Mouse (Mus musculus) kidney, postnatal 25 days (tissue): ENCODE measurements at regions not wholly inside any gene's neighbourhood (a gene's known extent, or its start where the extent isn't known, plus 50 kb on each side); places are given as distances from the start of the nearest gene placed in this dataset.

Experiments used
- DNase-seq, 2 experiments: peaks; one replicate each; pipeline ENCODE4 v3.0.0; 2021; ENCODE audit warnings: mixed read lengths in 2 of 2

- peak in 1 of 2 experiments; percentile 45 for DNase-seq
These were observed 128.5 kb downstream of the Btbd35f27 start for GRCm38 (mm10) chrX:5080458-5080857.

- peak in 1 of 2 experiments; percentile 32 for DNase-seq
These were observed 129.4 kb downstream of the Btbd35f27 start for GRCm38 (mm10) chrX:5081364-5081763.
